Mouse (Mus musculus) brain, embryonic 14.5 days (tissue): ENCODE results near the gene Stag1.

Experiments
- CTCF ChIP-seq: fragments of 200-500 bp; IDR thresholded peaks from 2 replicates; pipeline ENCODE4 v1.5.1; 2012; ENCODE audit warnings: inconsistent platforms, mild to moderate bottlenecking, moderate library complexity, borderline replicate concordance; ENCODE audit not compliant: insufficient read depth, insufficient read length; ENCODE audit errors: extremely low read depth
- POLR2A ChIP-seq: fragments of 200-500 bp; IDR thresholded peaks from 2 replicates; pipeline ENCODE4 v1.6.1; 2012; ENCODE audit warnings: mild to moderate bottlenecking, inconsistent platforms, borderline replicate concordance; ENCODE audit not compliant: poor library complexity, insufficient read depth, insufficient read length, severe bottlenecking; ENCODE audit errors: extremely low read depth

- TF ChIP-seq POLR2A = no peak
- TF ChIP-seq CTCF = no peak
These were observed 329.0 kb downstream of the Stag1 start for GRCm38 (mm10) chr9:100926629-100927028.
